Mouse (Mus musculus) spleen, adult 18-20 months (tissue): ENCODE data around the gene Paics.

ENCODE experiments used
- DNase-seq, 2 experiments: peaks; one replicate each; pipeline ENCODE4 v3.0.0; 2022; ENCODE audit warnings: mixed read lengths in 2 of 2

Paics gene

DNA sequence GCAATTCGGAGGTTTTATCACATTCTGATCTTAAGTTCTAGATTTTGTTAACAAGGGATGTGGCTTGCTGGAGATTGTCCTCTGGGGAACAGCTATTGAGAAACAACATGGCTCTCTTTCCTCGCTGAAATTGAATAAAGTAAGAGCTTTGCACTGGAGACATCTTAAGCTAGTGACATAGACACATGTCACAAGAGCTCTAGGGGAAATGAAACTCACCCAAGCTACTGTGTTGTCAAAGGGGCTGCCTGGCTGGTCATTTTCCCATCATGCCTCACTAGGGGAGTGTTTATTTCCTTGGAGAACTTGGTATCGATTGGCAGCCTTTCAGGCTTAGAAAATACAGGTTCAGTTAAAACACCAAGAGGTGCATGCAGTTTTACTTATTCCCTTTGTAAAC lies 62.1 kb downstream of the Paics start:
- DNase-seq = no peak

GRCm38 (mm10) chr5:77015544-77016482 lies 64.7 kb downstream of the Paics start, which contains the start of gene Thegl:
Gene Thegl (plus strand): TSS chr5:77016023.
- DNase-seq = peak; percentile 53 to 69
